In the genomic region with DNA sequence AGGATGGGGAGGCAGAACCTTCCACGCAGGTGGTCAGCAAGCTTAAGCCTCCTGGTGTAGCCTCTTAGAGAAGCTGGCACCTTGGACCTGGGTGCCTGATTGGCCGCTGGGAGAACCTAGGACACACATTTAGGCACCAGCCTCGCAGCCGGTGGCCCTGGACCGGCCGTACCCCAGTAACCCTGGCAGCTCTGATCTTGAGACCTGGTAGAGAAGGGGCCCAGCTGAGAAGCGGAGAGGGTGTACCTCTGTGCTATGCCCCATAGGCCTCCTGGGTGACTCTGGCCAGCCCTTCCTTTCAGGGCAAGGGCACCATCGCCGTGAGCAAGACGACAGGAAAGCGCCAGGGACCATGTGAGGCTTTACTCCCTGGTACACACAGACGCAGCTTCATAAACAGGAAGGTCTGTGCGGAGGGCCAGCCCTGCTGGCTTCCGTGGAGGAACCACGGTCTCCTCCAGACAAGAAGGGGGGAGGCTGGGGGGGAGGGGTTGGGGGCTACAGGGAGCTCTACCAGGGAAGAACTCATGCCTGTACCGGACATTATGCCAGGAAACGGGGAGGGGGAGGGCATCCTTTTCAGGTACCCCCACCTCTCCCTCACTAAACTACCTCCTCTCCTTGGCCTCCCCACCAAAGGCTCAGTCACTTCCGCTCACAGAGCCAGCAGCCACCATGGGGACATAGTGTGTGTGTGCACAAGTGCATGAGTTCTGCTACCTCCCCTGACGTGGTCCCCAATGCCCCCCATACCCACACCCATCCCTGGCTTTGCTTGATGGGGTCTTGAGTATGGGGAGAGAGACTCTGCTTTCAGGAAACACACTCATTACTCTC, we compare ENCODE assay signal across 8 mouse cellular contexts. TPM values are rescaled to one million over a fixed set of nuclear protein-coding genes. Genes with fewer than 3 reads are reported as not detected.
DNase-seq lines count a peak whose midpoint lies in the region; ATAC-seq lines count a peak whose summit lies in the region.

No protein-coding gene starts in this region.

- DNase-seq in heart, postnatal 10 days = peak; percentile 54 to 57
- peak; percentile 71 to 85 for DNase-seq in kidney, postnatal 25 days
- DNase-seq in left cerebral cortex, adult 11 months (ENCODE audit: low spot score) = no peak
- DNase-seq in ovary, postnatal 36 days (ENCODE audit: low spot score) = no peak

- no peaks in the 10 kb centered on the region for H3K27me3 ChIP-seq in stomach, embryonic 16.5 days (ENCODE audit: control insufficient read depth, insufficient read depth, low read length)

- WGBS in stomach, embryonic 16.5 days = 54% methylated on average over 19 of the region's 19 CpGs

- intact Hi-C loops in heart, postnatal 10 days (cut with DNase I) = no loop called here

- peak overlapping the region; percentile 31 for H3K4me3 ChIP-seq in stomach, embryonic 16.5 days (replicated peaks; ENCODE audit: low read length)

- peak overlapping the region; percentile 79 for H3K27ac ChIP-seq in stomach, embryonic 16.5 days (ENCODE audit: low read length)

- H3K4me2 ChIP-seq in stomach, embryonic 16.5 days (ENCODE audit: low read depth, low read length) = peak overlapping the region; percentile 46

- H3K9ac ChIP-seq in stomach, embryonic 16.5 days (ENCODE audit: low read length) = peak overlapping the region; percentile 56

- H3K9me3 ChIP-seq in stomach, embryonic 16.5 days (replicated peaks; ENCODE audit: control insufficient read depth, low read length) = peaks cover 6% of the 10 kb centered on the region; the same call in 1 of the 2 replicates

- H3K36me3 ChIP-seq in stomach, embryonic 16.5 days (ENCODE audit: control insufficient read depth, insufficient read depth, low read length) = peaks cover 4% of the 10 kb centered on the region; the same call in 1 of the 2 replicates

- peak; percentile 74 for ATAC-seq in CD4-positive, CD25-positive, alpha-beta regulatory T cell, adult 4 months
- peak; percentile 37 for ATAC-seq in common myeloid progenitor, adult 5-6 weeks (replicated peaks; ENCODE audit: low read depth, poor library complexity, severe bottlenecking)
- ATAC-seq in megakaryocyte, adult 5-6 weeks (ENCODE audit: poor library complexity, severe bottlenecking) = peak; percentile 61
- no peak; the same call in 1 of the 2 replicates for ATAC-seq in stomach, embryonic 16.5 days (ENCODE audit: insufficient read depth, low FRiP score)

- peaks cover 6% of the 10 kb centered on the region; the same call in 1 of the 2 replicates for H3K4me1 ChIP-seq in stomach, embryonic 16.5 days (ENCODE audit: control insufficient read depth, insufficient read depth, low read length)

RNA-seq across cellular contexts. Expression of gene Mfng, which starts 1.5 kb away (rescaled TPM):
- polyA plus RNA-seq in CD4-positive, CD25-positive, alpha-beta regulatory T cell, adult 4 months (2017; shearing (Covaris generic)) = 100 to 1,000 TPM in 1 of 2 experiments, 10 to 100 TPM in 1; 61.3 to 136 TPM
- total RNA-seq in common myeloid progenitor, adult 5-6 weeks (2017) = 9.2 and 13.6 TPM in 2 replicates
- total RNA-seq in heart, postnatal 10 days (2021) = 10 to 100 TPM; 19.3 to 24.0 TPM
- 8.8 and 9.8 TPM in 2 replicates for total RNA-seq in megakaryocyte, adult 5-6 weeks (2015)
- total RNA-seq in megakaryocyte, adult 5-6 weeks (2017) = 5.7 and 5.8 TPM in 2 replicates
- 18.5 and 18.7 TPM in 2 replicates for polyA plus RNA-seq in stomach, embryonic 16.5 days (2015; fragmentation: Nextera tagmentation; extraction: Ambion mirVana)

RNA-seq across cellular contexts. Expression of gene Card10, which starts 31.1 kb away (rescaled TPM):
- not detected for polyA plus RNA-seq in CD4-positive, CD25-positive, alpha-beta regulatory T cell, adult 4 months (2017; shearing (Covaris generic))
- not detected in 2 replicates for total RNA-seq in common myeloid progenitor, adult 5-6 weeks (2017)
- total RNA-seq in heart, postnatal 10 days (2021) = 10 to 100 TPM; 18.8 to 20.4 TPM
- total RNA-seq in megakaryocyte, adult 5-6 weeks (2015) = 2.3 and 2.7 TPM in 2 replicates
- total RNA-seq in megakaryocyte, adult 5-6 weeks (2017) = 0.92 and 1.1 TPM in 2 replicates
- polyA plus RNA-seq in stomach, embryonic 16.5 days (2015; fragmentation: Nextera tagmentation; extraction: Ambion mirVana) = 4.0 and 4.4 TPM in 2 replicates

RNA-seq across cellular contexts. Expression of gene Elfn2, which starts 53.2 kb away (rescaled TPM):
- polyA plus RNA-seq in CD4-positive, CD25-positive, alpha-beta regulatory T cell, adult 4 months (2017; shearing (Covaris generic)) = under 1 TPM in 1 of 2 experiments, not detected in 1; 0.10 TPM
- not detected in 2 replicates for total RNA-seq in common myeloid progenitor, adult 5-6 weeks (2017)
- total RNA-seq in heart, postnatal 10 days (2021) = 1 to 10 TPM; 1.2 TPM
- total RNA-seq in megakaryocyte, adult 5-6 weeks (2015) = 0.02 TPM in 1 of 2 replicates, not detected in the other
- not detected in 2 replicates for total RNA-seq in megakaryocyte, adult 5-6 weeks (2017)
- 0.07 and 0.17 TPM in 2 replicates for polyA plus RNA-seq in stomach, embryonic 16.5 days (2015; fragmentation: Nextera tagmentation; extraction: Ambion mirVana)

Comparison
In these comparisons a context has a peak if more than half of its experiments do, and no peak if none do; other contexts are left out.
1. DNase-seq: peak in heart, postnatal 10 days (2 of 2) and kidney, postnatal 25 days (2 of 2); none in left cerebral cortex, adult 11 months (single experiment) and ovary, postnatal 36 days (single experiment).
2. RNA of gene Card10, which starts 31.1 kb away (total RNA-seq): 18.8 to 20.4 TPM in heart, postnatal 10 days; 0.92 to 2.7 TPM in megakaryocyte, adult 5-6 weeks and not detected in common myeloid progenitor, adult 5-6 weeks; every median in the first group is over 4 times any median in the second.